Mouse (Mus musculus): ENCODE results near the gene Pon2. TPM values are rescaled to one million over a fixed set of nuclear protein-coding genes. Genes with fewer than 3 reads are reported as not detected.
"Not testable (repeated sequence)": the region's sequence is repeated elsewhere in the genome, so short reads cannot be mapped to it uniquely, and the experiment has no call there.

Pon2 gene
- polyA plus RNA-seq (2015; fragmentation: Nextera tagmentation; extraction: Ambion mirVana) = 32.3 and 39.8 TPM in 2 replicates

- no peaks in the 10 kb centered on the region for H3K36me3 ChIP-seq
- no peaks in the 10 kb centered on the region for H3K9me3 ChIP-seq (replicated peaks)
- peaks cover 6% of the 10 kb centered on the region; the same call in 1 of the 2 replicates for H3K27me3 ChIP-seq (replicated peaks)
- ATAC-seq (ENCODE audit: low FRiP score) = peak; percentile 85
- peak within 1 kb of the TSS; percentile 74 for H3K27ac ChIP-seq (replicated peaks)
- H3K4me3 ChIP-seq (replicated peaks) = peak within 1 kb of the TSS; percentile 57
- WGBS = 0% methylated on average over 40 of the region's 47 CpGs
- peaks cover 14% of the 10 kb centered on the region for H3K4me1 ChIP-seq
- H3K9ac ChIP-seq (replicated peaks) = peak within 1 kb of the TSS; percentile 55
- H3K4me2 ChIP-seq = peak within 1 kb of the TSS; percentile 96
Measured at GRCm38 (mm10) chr6:5298092-5298554, at the start of gene Pon2. Gene Pon2 (minus strand): TSS chr6:5298455.

GRCm38 (mm10) chr6:5344255-5344654 lies 46.0 kb upstream of the Pon2 start:
- no peak overlapping the region for H3K9ac ChIP-seq (replicated peaks)
- H3K4me3 ChIP-seq (replicated peaks) = no peak overlapping the region
- H3K4me2 ChIP-seq = no peak overlapping the region
- no peaks in the 10 kb centered on the region for H3K9me3 ChIP-seq (replicated peaks)
- H3K4me1 ChIP-seq = no peaks in the 10 kb centered on the region
- no peak for ATAC-seq (ENCODE audit: low FRiP score)
- WGBS = 73% methylated on average over 6 of the region's 6 CpGs
- H3K27me3 ChIP-seq (replicated peaks) = no peaks in the 10 kb centered on the region
- no peaks in the 10 kb centered on the region for H3K36me3 ChIP-seq
- no peak overlapping the region for H3K27ac ChIP-seq (replicated peaks)

GRCm38 (mm10) chr6:5339283-5339682 lies 41.0 kb upstream of the Pon2 start:
- not testable (repeated sequence) for H3K4me2 ChIP-seq; H3K27me3 ChIP-seq (replicated peaks); H3K27ac ChIP-seq (replicated peaks); H3K9me3 ChIP-seq (replicated peaks); H3K4me3 ChIP-seq (replicated peaks); H3K4me1 ChIP-seq; H3K9ac ChIP-seq (replicated peaks); ATAC-seq (ENCODE audit: low FRiP score); H3K36me3 ChIP-seq
- WGBS = 96% methylated on average over 1 of the region's 1 CpGs

GRCm38 (mm10) chr6:5338781-5339180 lies 40.5 kb upstream of the Pon2 start:
- H3K9ac ChIP-seq (replicated peaks); H3K27me3 ChIP-seq (replicated peaks); H3K36me3 ChIP-seq; H3K9me3 ChIP-seq (replicated peaks); ATAC-seq (ENCODE audit: low FRiP score); H3K4me3 ChIP-seq (replicated peaks); H3K4me2 ChIP-seq; H3K27ac ChIP-seq (replicated peaks); H3K4me1 ChIP-seq: not testable (repeated sequence)
- 95% methylated on average over 4 of the region's 4 CpGs for WGBS

- H3K9me3 ChIP-seq (replicated peaks); H3K4me3 ChIP-seq (replicated peaks); H3K27ac ChIP-seq (replicated peaks); H3K36me3 ChIP-seq; H3K4me2 ChIP-seq; H3K9ac ChIP-seq (replicated peaks); H3K4me1 ChIP-seq; ATAC-seq (ENCODE audit: low FRiP score); H3K27me3 ChIP-seq (replicated peaks): not testable (repeated sequence)
Measured at GRCm38 (mm10) chr6:5336016-5336415, 37.8 kb upstream of the Pon2 start.

GRCm38 (mm10) chr6:5334021-5334420 lies 35.8 kb upstream of the Pon2 start:
- ATAC-seq (ENCODE audit: low FRiP score) = no peak
- H3K36me3 ChIP-seq = no peaks in the 10 kb centered on the region
- no peaks in the 10 kb centered on the region for H3K4me1 ChIP-seq
- H3K27ac ChIP-seq (replicated peaks) = no peak overlapping the region
- no peak overlapping the region for H3K4me3 ChIP-seq (replicated peaks)
- H3K9ac ChIP-seq (replicated peaks) = no peak overlapping the region
- WGBS = 63% methylated on average over 5 of the region's 5 CpGs
- H3K27me3 ChIP-seq (replicated peaks) = no peaks in the 10 kb centered on the region
- H3K4me2 ChIP-seq = no peak overlapping the region
- H3K9me3 ChIP-seq (replicated peaks) = no peaks in the 10 kb centered on the region

GRCm38 (mm10) chr6:5332560-5333150 lies 34.4 kb upstream of the Pon2 start:
- 77% methylated on average over 3 of the region's 3 CpGs for WGBS

GRCm38 (mm10) chr6:5325122-5325521 lies 26.9 kb upstream of the Pon2 start:
- WGBS = 45% methylated on average over 2 of the region's 2 CpGs
- H3K27me3 ChIP-seq (replicated peaks) = no peaks in the 10 kb centered on the region
- no peak overlapping the region for H3K27ac ChIP-seq (replicated peaks)
- ATAC-seq (ENCODE audit: low FRiP score) = no peak
- H3K9ac ChIP-seq (replicated peaks) = no peak overlapping the region
- no peaks in the 10 kb centered on the region for H3K9me3 ChIP-seq (replicated peaks)
- no peak overlapping the region for H3K4me3 ChIP-seq (replicated peaks)
- no peak overlapping the region for H3K4me2 ChIP-seq
- no peaks in the 10 kb centered on the region for H3K4me1 ChIP-seq
- H3K36me3 ChIP-seq = no peaks in the 10 kb centered on the region

More at GRCm38 (mm10) chr6:5332560-5333150, 34.4 kb upstream of the Pon2 start:
- Histone ChIP-seq H3K4me2 (no peak overlapping the region), H3K4me3 (replicated peaks) (no peak overlapping the region), H3K36me3 (no peaks in the 10 kb centered on the region), H3K9me3 (replicated peaks) (no peaks in the 10 kb centered on the region), H3K27me3 (replicated peaks) (no peaks in the 10 kb centered on the region), H3K9ac (replicated peaks) (no peak overlapping the region), H3K27ac (replicated peaks) (no peak overlapping the region), H3K4me1 (no peaks in the 10 kb centered on the region)
- no peak for ATAC-seq (ENCODE audit: low FRiP score)

- not testable (repeated sequence) for H3K9me3 ChIP-seq (replicated peaks); H3K4me1 ChIP-seq; H3K4me2 ChIP-seq; H3K9ac ChIP-seq (replicated peaks); H3K4me3 ChIP-seq (replicated peaks); H3K36me3 ChIP-seq; ATAC-seq (ENCODE audit: low FRiP score); H3K27me3 ChIP-seq (replicated peaks); H3K27ac ChIP-seq (replicated peaks)
- 97% methylated on average over 6 of the region's 6 CpGs for WGBS
Measured at GRCm38 (mm10) chr6:5324101-5324500, 25.8 kb upstream of the Pon2 start.

GRCm38 (mm10) chr6:5316630-5317029 lies 18.4 kb upstream of the Pon2 start:
- no peak for ATAC-seq (ENCODE audit: low FRiP score)
- no peaks in the 10 kb centered on the region for H3K4me1 ChIP-seq
- H3K36me3 ChIP-seq = no peaks in the 10 kb centered on the region
- no peak overlapping the region for H3K27ac ChIP-seq (replicated peaks)
- H3K9ac ChIP-seq (replicated peaks) = no peak overlapping the region
- 91% methylated on average over 9 of the region's 9 CpGs for WGBS
- no peak overlapping the region for H3K4me2 ChIP-seq
- H3K4me3 ChIP-seq (replicated peaks) = no peak overlapping the region
- no peaks in the 10 kb centered on the region for H3K9me3 ChIP-seq (replicated peaks)
- H3K27me3 ChIP-seq (replicated peaks) = no peaks in the 10 kb centered on the region

GRCm38 (mm10) chr6:5315053-5315759 lies 17.0 kb upstream of the Pon2 start:
- Histone ChIP-seq H3K4me2 (no peak overlapping the region), H3K27me3 (replicated peaks) (no peaks in the 10 kb centered on the region), H3K4me1 (no peaks in the 10 kb centered on the region), H3K9ac (replicated peaks) (no peak overlapping the region), H3K27ac (replicated peaks) (no peak overlapping the region), H3K4me3 (replicated peaks) (no peak overlapping the region), H3K36me3 (no peaks in the 10 kb centered on the region), H3K9me3 (replicated peaks) (no peaks in the 10 kb centered on the region)
- WGBS = 90% methylated on average over 3 of the region's 3 CpGs
- no peak for ATAC-seq (ENCODE audit: low FRiP score)

- Histone ChIP-seq H3K27ac (replicated peaks) (no peak overlapping the region), H3K9me3 (replicated peaks) (no peaks in the 10 kb centered on the region), H3K9ac (replicated peaks) (no peak overlapping the region), H3K27me3 (replicated peaks) (no peaks in the 10 kb centered on the region), H3K4me3 (replicated peaks) (no peak overlapping the region), H3K4me1 (no peaks in the 10 kb centered on the region), H3K36me3 (no peaks in the 10 kb centered on the region), H3K4me2 (no peak overlapping the region)
- no peak for ATAC-seq (ENCODE audit: low FRiP score)
- WGBS = 92% methylated on average over 5 of the region's 5 CpGs
Measured at GRCm38 (mm10) chr6:5313951-5314590, 15.8 kb upstream of the Pon2 start.
